Mouse (Mus musculus) urinary bladder, postnatal 25 days (tissue): Measurements from ENCODE around the gene Kif1b.
"Not testable (repeated sequence)": the region's sequence is repeated elsewhere in the genome, so short reads cannot be mapped to it uniquely, and the experiment has no call there.

ENCODE experiments used
- DNase-seq: peaks from one replicate; pipeline ENCODE4 v3.0.0; 2022; ENCODE audit warnings: low spot score

Gene Kif1b

DNA sequence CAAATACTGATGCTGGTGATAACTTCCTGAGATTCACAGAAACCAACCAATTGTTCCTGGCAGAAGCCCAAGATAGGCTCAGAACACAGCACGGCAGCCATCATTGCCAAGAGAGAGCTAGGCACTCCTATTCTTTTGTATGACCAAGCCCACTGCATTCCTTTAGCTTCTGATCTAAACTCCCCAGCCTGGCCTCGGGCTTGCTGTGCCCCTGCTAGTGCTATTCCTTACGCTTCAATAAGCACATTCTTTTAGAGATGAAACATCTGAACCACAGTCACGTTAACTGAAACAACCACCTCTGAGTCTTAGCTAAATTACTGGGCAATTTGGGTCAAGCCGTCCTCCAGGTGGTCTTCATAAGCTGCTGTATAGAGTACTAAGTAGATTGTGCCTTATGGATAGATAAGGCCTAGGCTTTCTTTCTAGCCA, 87.4 kb downstream of the Kif1b start:
- DNase-seq: no peak

DNA sequence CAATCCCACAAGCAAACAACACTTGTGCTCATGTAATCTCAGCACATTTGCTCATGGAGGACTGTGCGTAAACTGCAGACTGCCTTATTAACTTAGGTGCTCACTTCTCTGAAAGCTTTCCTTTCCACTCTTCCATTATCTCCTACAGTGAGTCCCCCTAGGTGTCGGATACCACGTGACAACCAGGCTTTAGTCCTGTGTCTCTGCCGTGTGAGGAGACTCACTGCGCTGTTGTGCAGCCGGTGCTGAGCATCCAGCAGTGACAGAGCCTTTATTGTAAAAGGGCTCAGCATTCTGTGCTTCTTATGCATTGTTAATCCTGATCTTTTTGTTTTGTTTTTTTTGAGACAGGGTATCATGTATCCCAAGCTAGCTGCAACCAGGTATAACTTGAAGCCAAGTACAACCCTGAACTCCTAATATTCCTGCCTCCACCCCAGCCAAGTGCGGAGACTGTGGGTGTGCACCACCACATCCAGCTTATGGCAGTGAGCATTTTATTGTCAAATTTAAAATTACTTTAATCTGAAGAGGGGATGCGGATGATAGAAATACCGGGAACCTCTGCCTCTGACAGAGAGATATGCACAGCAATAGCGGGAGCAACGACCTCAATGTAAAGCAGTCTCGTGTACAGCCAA, 88.0 kb downstream of the Kif1b start:
- no peak for DNase-seq

GRCm38 (mm10) chr4:149218476-149218875, 89.0 kb downstream of the Kif1b start:
- no peak for DNase-seq

- DNase-seq: no peak
Observed at GRCm38 (mm10) chr4:149215982-149216381, 91.5 kb downstream of the Kif1b start.

DNA sequence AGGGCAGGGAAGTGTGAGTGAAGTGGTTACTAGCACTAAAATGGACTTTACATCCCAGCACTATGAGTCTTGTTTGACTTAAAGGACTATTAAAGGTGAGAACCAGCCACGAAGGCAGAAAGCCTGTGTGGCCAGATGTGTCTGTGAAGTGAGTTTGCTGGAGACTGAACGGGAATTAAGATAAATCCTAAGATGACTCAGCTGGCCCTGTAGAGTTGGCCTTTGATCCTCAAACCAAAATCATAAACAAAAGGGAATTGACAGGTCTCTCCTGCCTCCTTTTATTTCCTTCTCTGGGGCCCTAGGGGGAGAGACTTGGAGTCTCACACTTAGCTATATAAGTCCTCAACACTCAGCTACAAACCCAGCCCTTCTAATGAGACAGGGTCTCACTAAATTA, 92.1 kb downstream of the Kif1b start:
- DNase-seq: no peak

- DNase-seq: not testable (repeated sequence)
Observed at GRCm38 (mm10) chr4:149214468-149214867, 93.0 kb downstream of the Kif1b start.

DNA sequence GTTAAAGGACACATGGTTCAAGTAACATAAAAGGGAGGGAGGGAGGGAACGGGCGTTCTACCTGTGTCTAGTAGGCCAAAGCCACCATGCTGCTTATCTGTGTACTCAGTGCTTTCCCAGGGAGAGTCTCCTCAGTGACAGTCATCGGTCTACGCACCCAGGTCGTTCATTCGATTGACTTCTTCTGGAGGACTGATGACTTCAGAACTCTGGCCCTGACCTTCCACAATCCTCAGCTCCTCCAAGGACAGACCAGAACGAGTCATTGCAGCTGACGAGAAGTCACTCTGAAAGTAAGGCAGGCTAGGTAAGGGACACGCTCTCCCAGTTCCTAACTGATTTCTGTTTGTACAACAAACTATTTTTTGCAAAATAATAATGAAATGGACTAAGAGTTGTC, 94.0 kb downstream of the Kif1b start:
- DNase-seq: no peak

DNA sequence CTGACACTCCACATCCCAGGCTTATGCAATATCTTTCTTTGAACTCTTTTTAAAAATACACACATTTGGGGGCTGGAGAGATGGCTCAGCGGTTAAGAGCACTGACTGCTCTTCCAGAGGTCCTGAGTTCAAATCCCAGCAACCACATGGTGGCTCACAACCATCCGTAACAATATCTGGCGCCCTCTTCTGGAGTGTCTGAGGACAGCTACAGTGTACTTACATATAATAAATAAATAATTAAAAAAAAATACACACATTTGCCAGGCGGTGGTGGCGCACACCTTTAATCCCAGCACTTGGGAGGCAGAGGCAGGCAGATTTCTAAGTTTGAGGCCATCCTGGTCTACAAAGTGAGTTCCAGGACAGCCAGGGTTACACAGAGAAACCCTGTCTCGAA, 96.1 kb downstream of the Kif1b start:
- DNase-seq: not testable (repeated sequence)

GRCm38 (mm10) chr4:149202467-149202866, 105.0 kb downstream of the Kif1b start:
- no peak for DNase-seq

DNA sequence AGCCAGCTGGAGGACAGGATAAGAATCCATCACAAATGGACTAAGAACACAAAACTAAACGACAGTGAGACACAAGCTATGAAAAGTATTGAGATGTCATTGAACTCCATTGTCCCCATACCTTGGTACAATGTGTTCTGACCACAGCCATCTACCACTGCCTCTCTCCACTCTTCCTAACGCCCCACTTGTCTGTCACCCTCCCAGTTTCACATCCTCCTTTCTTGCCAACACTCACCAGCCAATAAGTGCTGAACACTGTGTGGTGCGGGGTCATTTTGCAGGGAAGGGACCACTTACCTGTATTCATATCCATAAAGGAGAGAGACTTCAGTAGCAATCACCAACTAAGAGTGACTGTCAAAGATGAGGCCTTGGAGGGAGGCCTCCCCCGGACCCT, 106.4 kb downstream of the Kif1b start:
- DNase-seq: no peak

DNA sequence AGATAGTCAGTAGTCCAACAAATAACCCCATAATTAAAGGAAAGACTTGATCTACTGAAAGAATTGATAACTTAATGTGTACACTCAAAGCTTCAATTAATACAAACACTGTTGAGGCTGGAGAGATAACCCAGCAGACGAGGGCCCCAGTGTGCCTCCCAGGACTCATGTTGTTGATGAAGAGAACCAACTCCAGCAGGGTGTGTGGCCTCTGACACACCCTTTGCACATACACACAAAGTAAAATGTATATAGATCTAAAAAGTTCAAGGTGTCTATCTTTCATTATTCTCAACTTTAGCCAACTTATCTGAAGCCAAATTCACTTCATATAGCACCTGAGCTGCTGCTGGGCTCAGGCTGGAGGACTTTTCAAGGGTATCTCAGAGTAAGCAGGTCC, 110.3 kb downstream of the Kif1b start:
- DNase-seq: no peak

DNA sequence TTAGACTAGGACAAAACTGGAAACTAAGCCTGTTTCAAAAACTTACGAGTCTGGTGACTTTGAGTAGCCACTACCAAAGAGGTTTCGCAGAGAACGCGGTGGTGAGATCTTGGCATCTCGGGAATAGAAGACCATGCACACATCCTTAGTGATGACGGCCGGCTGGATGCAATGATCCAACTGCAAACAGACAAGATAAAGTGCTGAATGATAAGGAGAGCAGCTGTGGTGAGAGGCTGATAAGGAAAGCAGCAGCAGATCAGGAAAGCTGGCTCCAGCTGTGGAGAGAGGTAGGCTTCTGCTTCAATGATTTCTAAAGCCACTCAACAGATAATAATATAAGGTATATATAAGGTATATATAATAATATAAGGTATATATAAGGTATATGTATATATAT, 116.4 kb downstream of the Kif1b start:
- no peak for DNase-seq

- no peak for DNase-seq
Observed at GRCm38 (mm10) chr4:149188563-149188962, 118.9 kb downstream of the Kif1b start.

GRCm38 (mm10) chr4:149182755-149183154, 124.7 kb downstream of the Kif1b start:
- DNase-seq: no peak

DNA sequence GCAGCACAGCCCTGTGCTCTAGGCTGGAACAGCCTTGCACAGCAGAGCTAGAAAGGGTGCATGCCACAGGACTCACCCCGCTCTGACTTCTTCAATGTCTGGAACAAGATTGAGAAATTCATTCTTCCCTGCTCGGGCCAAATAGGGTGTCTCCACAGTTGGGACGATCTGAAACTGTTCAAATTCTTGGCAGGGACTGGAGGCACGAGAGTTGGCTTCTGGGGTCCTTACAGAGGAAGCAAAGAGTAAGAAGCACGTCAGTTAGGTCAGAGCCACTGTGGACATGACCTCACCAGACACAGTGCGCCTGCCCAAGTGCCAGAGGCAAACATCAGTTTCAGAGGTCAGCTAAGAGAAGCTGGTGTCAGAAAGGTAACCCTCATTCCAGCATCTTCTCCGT, 125.3 kb downstream of the Kif1b start:
- no peak for DNase-seq

GRCm38 (mm10) chr4:149179573-149179972, 127.9 kb downstream of the Kif1b start:
- DNase-seq: no peak

- DNase-seq: no peak
Observed at GRCm38 (mm10) chr4:149179160-149179559, 128.3 kb downstream of the Kif1b start.

DNA sequence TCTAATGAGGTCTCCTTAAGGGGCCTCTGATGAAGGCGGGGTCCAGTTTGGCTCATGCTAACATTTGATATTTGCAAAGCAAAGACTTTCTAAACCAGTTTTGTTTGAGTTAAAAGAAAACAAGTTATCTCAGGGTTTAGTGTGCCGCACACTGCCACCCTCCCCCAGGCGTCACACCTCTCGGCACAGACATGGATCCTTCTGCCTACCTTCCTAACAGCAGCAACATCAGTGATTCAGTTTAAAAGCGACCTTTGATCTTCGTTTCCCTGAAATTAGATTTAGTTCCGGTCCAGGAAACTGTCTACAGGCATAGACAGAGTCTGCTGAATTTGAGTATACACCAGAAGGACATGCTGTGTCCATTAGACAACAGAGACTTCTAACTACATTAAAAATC, 129.2 kb downstream of the Kif1b start:
- DNase-seq: no peak

GRCm38 (mm10) chr4:149177046-149177445, 130.4 kb downstream of the Kif1b start:
- no peak for DNase-seq

DNA sequence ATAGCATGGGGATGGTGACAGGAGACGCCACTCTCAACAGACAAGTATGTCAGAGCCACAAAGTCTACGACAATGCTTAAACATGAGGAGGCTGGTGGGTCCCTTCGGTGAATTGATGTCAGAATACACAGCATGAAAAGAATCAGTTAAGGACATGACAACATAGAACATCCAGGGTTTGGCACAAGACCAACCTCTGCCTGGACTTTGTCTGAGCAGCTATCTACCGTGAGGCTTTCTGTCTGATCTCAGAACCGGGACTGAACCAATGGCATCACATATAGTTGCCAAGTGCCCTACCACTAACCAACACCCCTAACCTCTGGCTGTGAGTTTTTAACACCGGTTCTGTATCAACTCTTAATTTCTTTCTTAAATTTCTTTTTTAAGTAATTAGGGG, 130.8 kb downstream of the Kif1b start:
- DNase-seq: no peak

DNA sequence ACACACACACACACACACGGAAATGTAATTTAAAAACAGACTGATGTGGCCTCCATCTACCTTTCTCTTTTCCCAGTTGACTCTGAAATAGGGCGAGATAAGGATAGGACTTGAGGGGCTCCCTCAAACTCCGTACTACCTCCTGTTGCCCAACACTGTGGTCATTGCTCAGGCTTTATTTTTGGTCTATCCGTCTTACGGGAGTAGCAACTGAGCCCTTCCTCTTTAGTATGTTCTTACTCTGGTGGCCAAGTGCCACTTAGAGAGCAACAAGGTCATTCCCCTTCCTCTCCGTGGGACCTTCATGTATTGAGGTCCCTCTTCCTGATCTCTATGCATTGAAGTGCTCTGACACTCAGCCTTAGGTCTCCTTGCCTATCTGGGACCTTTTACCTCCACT, 133.8 kb downstream of the Kif1b start:
- no peak for DNase-seq

DNA sequence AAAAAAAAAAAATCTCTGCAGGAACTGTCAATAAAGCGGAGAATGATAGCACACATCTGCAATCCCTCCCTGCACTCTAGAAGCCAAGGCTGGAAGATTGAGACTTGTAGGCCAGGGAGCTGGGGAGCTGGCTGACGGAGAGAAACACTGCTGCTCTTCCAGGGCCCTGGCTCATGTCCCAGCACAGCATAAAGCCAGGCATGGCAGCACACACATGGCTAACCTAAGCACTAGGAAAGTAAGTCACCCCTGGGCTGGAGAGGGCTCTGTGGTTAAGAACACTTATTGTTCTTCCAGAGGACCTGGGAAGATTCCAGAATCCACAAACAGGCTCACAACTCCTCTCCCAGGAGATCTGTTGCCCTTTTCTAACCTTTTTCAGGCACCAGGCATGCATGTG, 134.8 kb downstream of the Kif1b start:
- DNase-seq: no peak

GRCm38 (mm10) chr4:149172083-149172482, 135.4 kb downstream of the Kif1b start:
- DNase-seq: no peak

DNA sequence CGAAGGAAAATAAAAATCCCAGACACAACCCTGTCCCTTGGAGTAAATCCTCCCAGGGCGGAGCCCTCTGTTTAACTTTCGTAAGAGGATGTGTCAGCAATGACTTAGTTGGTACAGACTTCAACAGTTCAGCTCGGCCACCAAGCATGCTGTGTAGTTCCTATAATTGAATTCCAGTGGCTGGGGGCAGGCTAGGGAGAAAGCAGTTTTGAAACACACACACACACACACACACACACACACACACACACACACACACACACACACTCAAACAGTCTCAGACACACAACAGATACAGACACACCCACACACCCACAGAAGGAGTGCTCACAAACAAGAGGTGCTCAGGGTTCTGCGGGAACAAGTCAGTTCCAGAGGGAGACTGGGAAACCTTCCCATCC, 135.9 kb downstream of the Kif1b start:
- no peak for DNase-seq
